Mouse (Mus musculus): Measurements from ENCODE around the gene Oard1. TPM values are rescaled to one million over a fixed set of nuclear protein-coding genes. Genes with fewer than 3 reads are reported as not detected.

Gene Oard1
- total RNA-seq, 2 experiments from 2014 or later = 11.9 to 16.2 TPM

- no peak for DNase-seq (ENCODE audit: low spot score in 2 of 2)
These were observed 24.0 kb downstream of the Oard1 start for GRCm38 (mm10) chr17:48433689-48434330.

DNA sequence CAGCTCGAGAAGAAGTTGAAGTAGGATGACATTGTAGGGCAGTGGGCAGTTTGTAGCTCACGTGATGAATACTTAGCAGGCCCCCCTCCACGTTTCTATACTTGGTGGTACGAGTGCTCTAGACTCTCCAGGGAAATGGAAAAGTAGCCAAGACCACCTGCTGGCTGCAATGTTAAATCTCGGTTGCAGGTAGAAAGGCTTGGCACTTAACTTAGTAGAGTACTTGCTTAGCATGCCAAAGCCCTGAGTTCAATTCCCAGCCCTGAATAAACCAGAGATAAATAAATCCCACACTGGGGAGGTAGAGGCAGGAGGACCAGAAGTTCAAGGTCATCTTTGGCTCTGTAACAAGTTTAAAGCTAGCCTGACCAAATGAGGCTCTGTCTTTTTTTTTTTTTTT is 24.7 kb downstream of the Oard1 start:
- no peak for DNase-seq (ENCODE audit: low spot score in 2 of 2)

DNA sequence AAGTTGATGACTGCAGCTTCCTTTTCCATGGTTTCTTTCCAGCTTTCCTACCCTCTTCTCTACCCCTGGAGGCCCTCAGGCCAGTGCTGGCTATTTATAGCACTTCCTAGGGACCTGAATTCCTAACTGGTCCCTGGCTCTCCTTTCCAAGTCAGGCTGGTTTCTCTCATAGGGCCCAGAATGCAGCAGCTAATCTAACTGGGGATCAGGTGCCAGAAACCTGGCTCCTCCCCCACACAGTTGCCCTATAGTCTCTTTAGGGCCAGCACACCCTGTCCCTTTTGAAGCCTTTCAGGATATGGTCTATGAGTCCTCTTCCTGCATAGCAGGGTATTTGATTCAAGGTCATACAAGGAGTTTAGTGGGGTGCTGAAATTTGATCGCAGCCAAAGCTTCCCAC is 26.7 kb downstream of the Oard1 start:
- no peak for DNase-seq (ENCODE audit: low spot score in 2 of 2)

DNA sequence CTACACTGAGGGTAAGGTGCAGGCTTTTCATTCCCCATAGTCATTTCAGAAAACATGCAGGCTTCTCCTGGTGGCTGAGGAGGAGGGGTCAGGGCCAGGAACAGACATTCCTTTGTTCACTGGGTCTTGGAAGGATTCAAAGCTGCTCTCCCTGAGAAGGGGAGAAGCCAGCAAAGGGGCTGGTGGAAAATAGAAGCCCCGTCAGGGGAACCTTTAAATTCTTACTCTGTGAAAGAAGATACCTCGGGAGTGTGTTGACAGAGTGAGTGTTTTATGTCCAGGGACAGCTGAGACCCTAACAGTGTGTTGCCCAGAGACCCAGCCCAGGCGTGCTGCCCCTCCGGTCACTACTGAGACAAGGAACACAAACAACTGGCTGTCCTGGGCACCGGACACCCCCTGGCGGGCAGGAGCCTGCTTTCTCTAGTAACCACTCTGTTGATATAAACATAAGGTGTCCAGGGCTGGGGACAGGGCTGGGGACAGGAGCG is 27.7 kb downstream of the Oard1 start:
- peak in 1 of 2 experiments; percentile 44 for DNase-seq (ENCODE audit: low spot score in 2 of 2)

- DNase-seq (ENCODE audit: low spot score in 2 of 2) = no peak
These were observed 33.1 kb downstream of the Oard1 start for GRCm38 (mm10) chr17:48442745-48443457.

DNA sequence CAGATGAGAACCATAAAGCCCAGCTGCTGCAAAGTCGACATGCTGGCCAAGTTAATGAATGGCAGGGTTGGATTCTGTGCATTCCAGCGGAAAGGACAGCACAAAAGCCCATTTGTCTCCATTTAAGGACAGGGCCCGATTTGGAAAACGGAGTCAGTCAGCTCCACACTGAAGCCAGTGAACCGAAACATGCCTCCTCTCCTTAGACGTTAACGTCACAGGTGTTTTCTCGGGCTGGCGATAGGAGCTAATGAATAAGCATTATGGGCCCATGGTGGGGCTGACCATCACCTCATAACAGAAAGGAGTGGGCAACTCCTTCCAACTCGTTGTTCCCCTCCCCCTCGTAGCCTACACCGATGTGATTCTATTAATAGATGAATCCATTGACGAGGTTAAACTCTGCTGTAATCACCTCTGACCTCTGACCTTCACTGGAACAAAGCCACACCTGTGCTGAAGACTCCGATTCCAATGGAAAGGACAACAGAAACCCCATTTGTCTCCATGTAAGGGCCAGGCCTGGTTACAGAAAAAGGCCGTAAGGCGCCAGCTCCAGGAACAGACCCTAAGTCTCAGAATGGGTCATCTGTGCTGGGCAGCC is 33.8 kb downstream of the Oard1 start:
- no peak for DNase-seq (ENCODE audit: low spot score in 2 of 2)

- no peak for DNase-seq (ENCODE audit: low spot score in 2 of 2)
These were observed 37.9 kb downstream of the Oard1 start for GRCm38 (mm10) chr17:48447675-48448074.

DNA sequence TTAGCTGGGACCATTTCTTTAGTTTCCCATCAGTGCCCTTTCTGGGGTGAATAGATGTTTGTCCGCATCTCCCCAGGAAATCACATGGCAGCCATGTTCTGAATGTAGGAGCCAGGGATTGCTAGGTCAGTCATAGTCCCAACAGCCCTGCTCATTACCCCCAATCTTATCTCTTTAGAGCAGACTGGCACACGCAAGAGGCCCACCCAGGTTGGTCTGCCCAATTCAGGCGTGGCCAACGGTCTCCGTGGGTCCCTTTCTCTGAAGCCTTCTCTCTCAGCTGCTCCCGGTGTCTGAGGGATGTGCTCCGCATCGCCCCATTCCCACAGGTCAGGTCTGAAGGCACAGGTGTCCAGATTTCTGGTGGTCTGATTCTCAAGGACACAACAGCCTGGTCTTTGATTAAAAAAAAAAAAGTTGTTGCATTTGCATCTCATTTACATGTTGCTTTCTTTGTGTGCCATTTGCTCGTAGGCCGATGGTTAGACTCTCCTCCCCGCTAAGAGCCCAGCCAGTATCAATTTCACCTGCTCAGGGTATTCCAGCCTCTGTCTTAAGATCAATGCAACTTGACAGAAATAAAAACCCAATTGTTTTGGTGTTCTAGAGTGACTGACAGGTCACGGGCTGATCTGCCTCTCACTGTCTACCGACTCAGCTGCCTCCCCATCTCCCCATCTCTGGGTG is 41.0 kb downstream of the Oard1 start:
- DNase-seq (ENCODE audit: low spot score in 2 of 2) = no peak

DNA sequence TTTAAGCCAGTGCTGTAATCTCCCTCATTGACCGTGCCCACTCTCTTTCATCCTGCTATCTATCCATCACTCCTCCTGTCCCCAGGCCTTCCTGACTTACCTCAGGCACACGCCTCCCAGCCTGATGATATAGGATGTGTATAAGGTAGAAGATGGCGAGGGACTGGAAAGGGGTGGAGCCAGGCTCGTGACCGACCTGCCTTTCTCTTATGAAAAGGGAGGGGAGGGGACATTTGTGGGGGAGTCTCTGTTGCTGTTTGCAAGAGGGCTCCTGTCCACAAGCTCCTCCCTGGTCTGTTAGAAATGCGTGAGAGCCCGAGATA is 41.5 kb downstream of the Oard1 start, which contains the start of gene Tspo2:
TSS of gene Tspo2 (minus strand) at position 170 of the 323 bp plus-strand sequence.
- no peak for DNase-seq (ENCODE audit: low spot score in 2 of 2)

GRCm38 (mm10) chr17:48451753-48452444 is 42.1 kb downstream of the Oard1 start:
- DNase-seq (ENCODE audit: low spot score in 2 of 2) = no peak

GRCm38 (mm10) chr17:48453489-48453888 is 43.7 kb downstream of the Oard1 start:
- no peak for DNase-seq (ENCODE audit: low spot score in 2 of 2)

DNA sequence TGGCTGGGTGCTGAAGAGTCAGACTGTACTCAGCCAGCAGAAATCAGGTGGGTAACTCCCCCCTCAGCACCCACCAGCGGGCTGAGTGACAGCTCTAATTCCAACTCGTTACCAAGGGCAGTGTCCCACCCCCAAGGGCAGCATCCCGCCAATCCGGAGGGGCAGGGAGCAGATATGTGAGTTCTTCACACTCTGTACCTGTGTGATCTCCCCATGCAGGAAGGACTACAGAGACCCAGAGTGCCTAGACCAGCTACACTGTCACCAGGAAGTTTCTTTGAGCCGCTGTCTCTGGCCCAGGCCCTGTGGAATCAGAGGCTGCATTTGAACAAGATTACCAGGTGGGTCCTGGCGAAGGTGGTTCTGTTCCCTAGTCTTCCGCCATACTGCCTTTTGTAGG is 44.4 kb downstream of the Oard1 start:
- DNase-seq (ENCODE audit: low spot score in 2 of 2) = no peak

GRCm38 (mm10) chr17:48454688-48455087 is 44.9 kb downstream of the Oard1 start, which contains the start of gene Unc5cl:
Gene Unc5cl, plus strand, starts transcription at chr17:48454901.
- no peak for DNase-seq (ENCODE audit: low spot score in 2 of 2)

- no peak for DNase-seq (ENCODE audit: low spot score in 2 of 2)
These were observed 46.1 kb downstream of the Oard1 start for GRCm38 (mm10) chr17:48455955-48456354.

DNA sequence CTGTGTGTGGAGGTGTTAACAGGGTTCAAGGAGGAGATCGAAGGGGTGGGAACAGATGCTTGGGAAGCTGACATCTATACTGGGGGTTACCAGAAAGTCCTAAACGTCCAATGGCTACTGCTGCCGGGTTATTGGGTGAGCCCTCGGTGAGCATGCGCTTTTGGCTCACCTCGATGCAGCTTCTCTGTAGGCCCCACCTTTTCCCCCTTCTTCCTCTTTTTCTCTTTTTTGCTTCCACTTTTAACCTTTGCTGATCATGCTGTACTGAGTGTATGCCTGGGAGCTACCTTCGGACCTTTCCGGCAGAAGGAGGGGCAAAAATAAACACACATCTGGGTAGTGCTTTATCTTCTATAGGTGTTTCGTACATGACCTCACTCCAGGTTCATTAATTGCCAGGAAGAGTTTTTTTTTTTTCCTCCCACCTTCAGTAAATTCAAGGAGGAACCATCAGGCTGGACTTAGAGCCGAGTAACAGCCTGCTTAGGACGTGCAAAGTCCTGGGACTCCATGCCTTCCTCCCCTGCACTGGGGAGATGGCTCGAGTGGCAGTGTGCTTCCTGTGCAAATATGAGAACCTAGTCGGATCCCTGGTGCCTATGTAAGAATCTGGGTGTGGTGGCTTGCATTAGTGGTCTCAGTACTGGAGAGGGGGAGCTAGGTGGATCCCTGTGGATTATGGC is 48.3 kb downstream of the Oard1 start:
- no peak for DNase-seq (ENCODE audit: low spot score in 2 of 2)

DNA sequence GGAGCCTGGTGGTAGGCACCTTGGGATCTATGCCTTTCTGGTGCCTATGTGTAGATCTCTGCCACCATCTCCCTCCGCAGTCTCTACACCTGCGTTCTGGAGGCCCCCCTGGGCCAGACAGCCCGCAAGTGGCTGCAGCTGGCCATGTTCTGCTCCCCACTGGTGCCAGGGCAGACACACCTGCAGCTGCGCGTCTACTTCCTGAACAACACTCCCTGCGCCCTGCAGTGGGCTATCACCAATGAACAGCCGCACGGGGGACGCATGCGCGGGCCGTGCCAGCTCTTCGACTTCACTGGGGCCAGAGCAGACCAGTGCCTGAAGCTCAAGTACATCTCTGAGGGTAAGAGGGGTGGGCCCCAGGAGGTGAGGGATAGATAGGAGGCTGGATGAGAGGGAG is 52.3 kb downstream of the Oard1 start:
- no peak for DNase-seq (ENCODE audit: low spot score in 2 of 2)

DNA sequence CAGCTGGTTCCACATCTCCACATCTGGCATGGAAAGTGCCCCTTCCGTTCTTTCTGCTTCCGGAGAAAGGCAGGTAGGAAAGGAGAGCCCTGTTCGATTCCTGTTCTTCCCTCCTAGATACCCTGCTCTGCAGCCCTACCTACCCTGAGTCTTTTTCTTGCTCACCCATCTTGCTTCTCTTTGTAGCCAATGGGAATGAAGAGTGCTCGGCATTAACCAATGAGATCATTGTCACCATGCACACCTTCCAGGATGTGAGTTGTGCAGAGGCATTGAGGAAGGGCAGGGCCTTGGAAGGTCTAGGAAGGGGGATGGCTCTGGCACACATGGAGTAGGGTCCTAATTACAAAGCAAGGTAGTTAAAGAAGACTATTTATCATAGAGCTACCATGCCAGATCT is 53.6 kb downstream of the Oard1 start:
- no peak for DNase-seq (ENCODE audit: low spot score in 2 of 2)
